Mouse (Mus musculus) inflammation-experienced regulatory T-cells, adult 16 weeks (primary cell): Measurements from ENCODE around the gene Arrdc4. TPM values are rescaled to one million over a fixed set of nuclear protein-coding genes. Genes with fewer than 3 reads are reported as not detected.

Experiments
- polyA plus RNA-seq: library from polyadenylated mRNA; unstranded; fragments of 100-300 nt; shearing (Covaris generic); gene quantifications from one replicate; pipeline ENCODE4 v1.2.1, GENCODE M21; 2017

Arrdc4 gene
- 19.6 TPM for polyA plus RNA-seq

GRCm38 (mm10) chr7:68748761-68749635 lies at the start of gene Arrdc4:
Gene Arrdc4, minus strand, starts transcription at chr7:68749241.

